Mouse (Mus musculus) liver, embryonic 15.5 days (tissue): ENCODE measurements at regions not wholly inside any gene's neighbourhood (a gene's known extent, or its start where the extent isn't known, plus 50 kb on each side); places are given as distances from the start of the nearest gene placed in this dataset.

ENCODE experiments used
- ATAC-seq: fragments of 200-750 bp; cut with Nextera tagmentation; 2 replicates; pipeline ENCODE4 v1.8.0; 2017; ENCODE audit warnings: moderate number of reproducible peaks, mild to moderate bottlenecking, moderate library complexity; ENCODE audit not compliant: insufficient read depth
- H3K27ac ChIP-seq: fragments of 300-500 bp; sonication (generic); replicated peaks from 2 replicates; pipeline ENCODE4 v1.5.1; 2015; ENCODE audit warnings: mild to moderate bottlenecking, inconsistent platforms
- H3K27me3 ChIP-seq: fragments of 300-500 bp; sonication (generic); 2 replicates; pipeline ENCODE4 v1.6.1; 2015; ENCODE audit warnings: mild to moderate bottlenecking, inconsistent platforms
- H3K36me3 ChIP-seq: fragments of 300-500 bp; sonication (generic); replicated peaks from 2 replicates; pipeline ENCODE4 v1.6.1; 2015; ENCODE audit warnings: moderate library complexity, mild to moderate bottlenecking, inconsistent platforms
- H3K4me1 ChIP-seq: fragments of 300-500 bp; sonication (generic); replicated peaks from 2 replicates; pipeline ENCODE4 v1.6.1; 2015; ENCODE audit warnings: inconsistent platforms
- H3K4me2 ChIP-seq: fragments of 300-500 bp; sonication (generic); 2 replicates; pipeline ENCODE4 v1.6.1; 2015; ENCODE audit warnings: moderate library complexity, mild to moderate bottlenecking, inconsistent platforms
- H3K4me3 ChIP-seq: fragments of 300-500 bp; sonication (generic); replicated peaks from 2 replicates; pipeline ENCODE4 v1.5.1; 2015; ENCODE audit warnings: mild to moderate bottlenecking, inconsistent platforms
- H3K9ac ChIP-seq: fragments of 300-500 bp; sonication (generic); 2 replicates; pipeline ENCODE4 v1.6.1; 2015; ENCODE audit warnings: moderate library complexity, mild to moderate bottlenecking, inconsistent platforms
- H3K9me3 ChIP-seq: fragments of 300-500 bp; sonication (generic); replicated peaks from 2 replicates; pipeline ENCODE4 v1.6.1; 2016; ENCODE audit warnings: inconsistent platforms
- WGBS: fragments of 180-500 bp; shearing (Covaris S2); methylation state at CpG from one replicate; pipeline ENCODE4 v1.1.7; 2015; ENCODE audit warnings: mixed read lengths; ENCODE audit not compliant: insufficient replicate concordance; 5-methylcytosine and 5-hydroxymethylcytosine counted together

DNA sequence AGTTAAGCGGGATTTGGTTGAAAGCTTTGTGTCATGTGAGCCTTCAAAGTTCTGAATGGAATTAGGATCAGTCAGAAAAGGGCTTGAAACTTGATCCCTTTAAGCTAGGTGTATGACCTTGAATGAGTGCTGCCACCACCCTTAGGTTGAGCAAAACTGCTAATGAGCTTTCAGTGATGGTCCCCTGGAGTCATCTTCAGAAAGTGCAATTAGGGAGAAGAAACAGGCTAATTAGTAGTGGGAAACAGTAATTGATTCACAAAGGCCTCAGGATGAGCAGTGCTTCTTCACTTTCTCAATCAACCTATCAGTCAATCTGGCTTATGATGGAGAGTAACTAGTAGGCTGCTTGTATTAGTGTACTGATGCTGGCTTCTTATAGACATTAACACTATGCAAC is 590.1 kb upstream of the Pcdh20 start:
- H3K27ac ChIP-seq: no peak overlapping the region
- H3K4me1 ChIP-seq: no peaks in the 10 kb centered on the region
- no peaks in the 10 kb centered on the region for H3K27me3 ChIP-seq
- H3K4me3 ChIP-seq: no peak overlapping the region
- H3K9ac ChIP-seq: no peak overlapping the region
- no peaks in the 10 kb centered on the region for H3K9me3 ChIP-seq
- no peaks in the 10 kb centered on the region for H3K36me3 ChIP-seq
- no peak overlapping the region for H3K4me2 ChIP-seq
- WGBS: 48% methylated on average over 1 of the region's 1 CpGs
- no peak for ATAC-seq

DNA sequence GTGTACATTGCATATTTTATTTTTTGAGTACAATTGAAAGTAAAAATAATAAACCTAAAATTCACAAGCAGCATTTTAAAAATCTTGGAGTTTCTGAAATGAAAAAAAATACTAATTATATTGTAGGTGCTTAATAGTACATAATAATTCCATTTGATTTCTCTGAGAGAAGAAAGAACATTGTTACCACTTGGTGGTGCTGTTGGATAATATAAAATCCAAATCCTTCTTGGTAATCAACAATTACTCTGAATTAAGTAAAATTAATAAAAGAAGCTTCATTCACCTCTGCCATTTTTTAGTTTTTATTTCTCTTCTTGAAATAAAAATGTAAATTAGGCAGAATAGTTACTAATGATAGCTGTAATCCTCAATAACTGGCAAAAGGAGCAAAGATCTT is 563.2 kb upstream of the Pcdh20 start:
- H3K27me3 ChIP-seq: no peaks in the 10 kb centered on the region
- H3K9me3 ChIP-seq: no peaks in the 10 kb centered on the region
- H3K4me3 ChIP-seq: no peak overlapping the region
- H3K9ac ChIP-seq: no peak overlapping the region
- ATAC-seq: no peak
- no peak overlapping the region for H3K27ac ChIP-seq
- no peaks in the 10 kb centered on the region for H3K36me3 ChIP-seq
- H3K4me2 ChIP-seq: no peak overlapping the region
- H3K4me1 ChIP-seq: no peaks in the 10 kb centered on the region

DNA sequence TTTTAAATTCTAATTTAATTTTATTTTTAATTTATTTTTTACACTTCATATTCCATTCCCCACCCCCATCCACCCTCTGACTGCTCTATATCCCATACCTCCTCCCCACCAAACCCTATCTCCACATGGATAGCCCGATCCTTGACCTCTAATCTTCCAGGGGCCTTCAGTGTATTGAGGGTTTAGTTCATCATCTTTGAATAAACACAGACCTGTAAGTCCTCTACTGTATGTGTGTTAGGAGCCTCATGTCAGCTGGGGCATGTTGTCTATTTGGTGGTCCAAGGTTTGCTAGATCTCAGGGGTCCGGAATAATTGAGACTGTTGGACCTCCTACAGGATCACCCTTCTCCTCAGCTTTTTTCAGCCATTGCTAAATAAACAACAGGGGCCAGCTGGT is 540.2 kb upstream of the Pcdh20 start:
- 70% methylated on average over 2 of the region's 2 CpGs for WGBS
- Histone ChIP-seq H3K27me3 (no peaks in the 10 kb centered on the region), H3K36me3 (no peaks in the 10 kb centered on the region), H3K4me1 (no peaks in the 10 kb centered on the region), H3K9ac (no peak overlapping the region), H3K4me3 (no peak overlapping the region), H3K27ac (no peak overlapping the region), H3K9me3 (no peaks in the 10 kb centered on the region), H3K4me2 (no peak overlapping the region)
- no peak for ATAC-seq

DNA sequence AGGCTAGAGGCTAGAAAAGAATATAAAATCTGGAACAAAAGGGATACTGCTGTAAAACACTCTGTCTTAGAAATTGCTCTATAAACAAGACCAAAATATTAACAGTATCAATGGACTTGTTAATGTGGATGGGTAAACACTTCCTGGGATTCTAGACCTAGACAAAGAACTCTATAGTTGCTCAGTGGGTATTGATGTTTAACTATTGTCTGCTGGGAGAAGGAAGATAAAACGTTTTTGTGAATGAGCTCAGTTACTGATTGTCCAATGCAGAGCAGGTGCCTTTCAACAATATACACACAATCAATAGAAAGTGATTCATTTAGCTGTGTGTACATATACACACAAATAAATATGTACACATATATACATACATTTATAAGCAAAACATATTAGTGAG is 538.5 kb upstream of the Pcdh20 start:
- H3K4me1 ChIP-seq: no peaks in the 10 kb centered on the region
- no peaks in the 10 kb centered on the region for H3K9me3 ChIP-seq
- H3K9ac ChIP-seq: no peak overlapping the region
- 23% methylated on average over 1 of the region's 1 CpGs for WGBS
- H3K27ac ChIP-seq: no peak overlapping the region
- H3K4me3 ChIP-seq: no peak overlapping the region
- H3K36me3 ChIP-seq: no peaks in the 10 kb centered on the region
- H3K4me2 ChIP-seq: no peak overlapping the region
- no peak for ATAC-seq
- H3K27me3 ChIP-seq: no peaks in the 10 kb centered on the region

DNA sequence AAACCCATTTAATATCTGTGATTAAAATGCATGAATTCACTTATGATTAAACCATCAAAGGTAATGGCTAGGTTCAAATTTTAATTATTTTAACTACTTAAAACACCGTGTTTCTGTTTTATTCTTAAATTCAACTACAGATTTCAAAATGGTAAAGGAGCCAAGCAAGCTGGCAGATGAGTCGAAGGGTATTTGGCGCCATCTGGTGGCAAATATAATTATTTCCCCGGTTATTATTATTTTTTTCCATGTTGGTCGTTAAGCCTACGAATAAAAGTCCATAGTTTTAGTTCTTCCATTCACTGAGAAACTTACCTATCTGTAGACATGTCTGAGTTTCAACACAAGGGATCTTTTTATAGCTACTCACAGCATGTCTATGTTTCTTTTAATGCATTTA is 510.7 kb upstream of the Pcdh20 start:
- Histone ChIP-seq H3K4me1 (no peaks in the 10 kb centered on the region), H3K36me3 (no peaks in the 10 kb centered on the region), H3K4me3 (no peak overlapping the region), H3K9me3 (no peaks in the 10 kb centered on the region), H3K27me3 (no peaks in the 10 kb centered on the region), H3K4me2 (no peak overlapping the region), H3K9ac (no peak overlapping the region), H3K27ac (no peak overlapping the region)
- 10% methylated on average over 6 of the region's 6 CpGs for WGBS
- no peak for ATAC-seq

DNA sequence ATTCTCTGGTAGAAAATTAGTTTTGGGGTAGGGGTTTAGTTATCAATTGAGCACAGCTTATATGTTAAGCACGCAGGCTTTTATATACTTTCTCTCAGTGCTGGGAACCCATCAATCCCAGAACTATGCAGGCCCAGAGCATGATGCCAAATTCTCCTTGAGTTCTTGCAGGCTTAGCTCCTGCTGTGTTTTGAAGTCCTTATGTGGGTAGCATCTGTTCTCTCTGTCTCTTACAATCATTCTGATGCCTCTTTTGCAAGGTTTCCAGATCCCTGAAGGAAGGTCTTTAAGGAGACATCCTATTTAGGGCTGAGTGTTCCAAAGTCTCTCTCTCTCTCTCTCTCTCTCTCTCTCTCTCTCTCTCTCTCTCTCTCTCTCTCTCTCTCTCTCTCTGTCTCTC is 504.8 kb upstream of the Pcdh20 start:
- H3K27me3 ChIP-seq: no peaks in the 10 kb centered on the region
- no peaks in the 10 kb centered on the region for H3K9me3 ChIP-seq
- no peak overlapping the region for H3K4me3 ChIP-seq
- H3K9ac ChIP-seq: no peak overlapping the region
- no peak overlapping the region for H3K4me2 ChIP-seq
- H3K4me1 ChIP-seq: no peaks in the 10 kb centered on the region
- H3K36me3 ChIP-seq: no peaks in the 10 kb centered on the region
- H3K27ac ChIP-seq: no peak overlapping the region
- WGBS: 60% methylated on average over 1 of the region's 1 CpGs
- ATAC-seq: no peak

DNA sequence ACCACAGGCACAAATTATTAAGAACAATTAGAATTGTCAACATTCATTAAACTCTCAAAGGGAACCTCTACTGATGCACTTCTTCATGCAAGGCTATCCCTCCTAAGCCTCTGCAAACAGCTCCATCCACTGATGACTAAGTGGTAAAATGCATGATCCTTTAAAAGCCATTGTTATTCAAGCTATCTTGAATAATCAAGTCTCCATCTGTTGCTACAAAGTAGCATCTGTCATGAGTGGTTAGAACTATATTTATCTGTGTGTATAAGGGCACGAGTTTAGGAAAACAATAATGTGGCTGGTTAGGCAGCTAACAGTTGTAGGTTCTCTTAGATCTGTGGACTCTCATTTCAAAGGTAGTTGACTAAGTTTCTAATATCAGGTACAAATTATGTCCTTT is 463.4 kb upstream of the Pcdh20 start:
- Histone ChIP-seq H3K27ac (no peak overlapping the region), H3K36me3 (no peaks in the 10 kb centered on the region), H3K4me1 (no peaks in the 10 kb centered on the region), H3K4me2 (no peak overlapping the region), H3K4me3 (no peak overlapping the region), H3K9me3 (no peaks in the 10 kb centered on the region), H3K9ac (no peak overlapping the region), H3K27me3 (no peaks in the 10 kb centered on the region)
- 44% methylated on average over 1 of the region's 1 CpGs for WGBS
- no peak for ATAC-seq
